Mouse (Mus musculus): ENCODE data around the gene Hivep3.

GRCm38 (mm10) chr4:119970166-119970565 lies 236.6 kb downstream of the Hivep3 start:
- no peak for TF ChIP-seq REST (IDR thresholded peaks at IDR 0.05; ENCODE audit: insufficient read depth, insufficient read length)
- TF ChIP-seq USF1 (IDR thresholded peaks at IDR 0.05; ENCODE audit: low read depth) = no peak

Measured in myocyte (in vitro differentiated cells).